Mouse (Mus musculus) MEL (cell line): ENCODE results near the gene Ripor3.

Experiments
- BHLHE40 ChIP-seq: IDR thresholded peaks from 2 replicates; pipeline ENCODE4 v1.6.1; 2012; ENCODE audit warnings: low read depth, mild to moderate bottlenecking, inconsistent platforms, low read length, improper control_type of control experiment, borderline replicate concordance
- EP300 ChIP-seq, 2 experiments: IDR thresholded peaks; 2 replicates each; pipeline ENCODE4 v1.6.1; 2011; ENCODE audit warnings: improper control_type of control experiment in 2 of 2, low read length in 2 of 2, low read depth in 1 of 2, mild to moderate bottlenecking in 1 of 2
- HCFC1 ChIP-seq: IDR thresholded peaks from 2 replicates; pipeline ENCODE4 v1.6.1; 2012; ENCODE audit warnings: low read depth, mild to moderate bottlenecking, inconsistent platforms, low read length, improper control_type of control experiment, moderate library complexity
- POLR2AphosphoS2 ChIP-seq: IDR thresholded peaks from 2 replicates; pipeline ENCODE4 v1.6.1; 2011; ENCODE audit warnings: low read length, improper control_type of control experiment
- TAL1 ChIP-seq: IDR thresholded peaks from 2 replicates; pipeline ENCODE4 v1.6.1; 2012; ENCODE audit warnings: mild to moderate bottlenecking, inconsistent platforms, low read length, moderate library complexity, mixed read lengths

- no peak for TF ChIP-seq TAL1
- no peak for TF ChIP-seq POLR2AphosphoS2
- no peak for TF ChIP-seq EP300 (IDR thresholded peaks at IDR 0.05; ENCODE audit: low read depth in 1 of 2, low read length in 2 of 2)
- no peak for TF ChIP-seq HCFC1
- TF ChIP-seq BHLHE40, result no peak
These were observed 50.4 kb downstream of the Ripor3 start for GRCm38 (mm10) chr2:167959996-167960395.
